Mouse (Mus musculus) megakaryocyte, adult 5-6 weeks (primary cell): ENCODE measurements around the gene Gls. TPM values are rescaled to one million over a fixed set of nuclear protein-coding genes. Genes with fewer than 3 reads are reported as not detected.

Source experiments
- ATAC-seq: 2 replicates; pipeline ENCODE4 v1.8.0; 2016; ENCODE audit warnings: mild to moderate bottlenecking, inconsistent platforms; ENCODE audit not compliant: poor library complexity, severe bottlenecking
- total RNA-seq, 2 experiments: library from RNA; stranded (forward) in 1 of 2; stranded (reverse) in 1 of 2; fragments of 153-499, 151-499 nt in 1 of 2; fragments of 221-1000, 200-1000 nt in 1 of 2; gene quantifications; 2 replicates each; pipeline versions ENCODE4 v1.2.3 to v1.2.4; 2015 to 2017

Gene Gls
- total RNA-seq, 2 experiments from 2014 or later, result 133 to 170 TPM

- ATAC-seq, result no peak
Measured at GRCm38 (mm10) chr1:52131787-52132377, 101.2 kb downstream of the Gls start.

DNA sequence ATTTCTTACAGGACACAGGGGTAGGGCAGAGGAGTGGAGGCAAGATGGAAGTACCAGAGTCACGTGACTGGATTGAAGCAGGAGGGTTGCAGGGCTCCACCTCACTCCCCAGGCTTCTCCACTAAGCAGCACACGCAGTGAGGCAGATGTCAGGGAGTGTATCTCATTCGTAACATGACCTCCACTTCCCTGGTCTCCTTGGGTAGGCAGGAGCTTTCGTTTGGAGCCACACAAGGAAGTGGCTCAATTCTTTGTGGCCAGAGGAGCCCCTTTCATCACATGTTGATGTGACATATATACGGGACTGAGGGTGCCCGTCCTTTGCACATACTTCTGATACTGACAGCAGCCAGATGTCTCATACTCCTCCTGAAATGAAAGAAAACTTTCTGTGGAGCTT, 103.2 kb downstream of the Gls start:
- peak; percentile 91 for ATAC-seq

GRCm38 (mm10) chr1:52127350-52127749, 105.7 kb downstream of the Gls start:
- ATAC-seq, result no peak

GRCm38 (mm10) chr1:52124818-52125217, 108.2 kb downstream of the Gls start:
- ATAC-seq, result peak; percentile 71

GRCm38 (mm10) chr1:52121052-52121451, 112.0 kb downstream of the Gls start:
- no peak for ATAC-seq

GRCm38 (mm10) chr1:52120191-52120590, 112.8 kb downstream of the Gls start:
- ATAC-seq, result no peak

DNA sequence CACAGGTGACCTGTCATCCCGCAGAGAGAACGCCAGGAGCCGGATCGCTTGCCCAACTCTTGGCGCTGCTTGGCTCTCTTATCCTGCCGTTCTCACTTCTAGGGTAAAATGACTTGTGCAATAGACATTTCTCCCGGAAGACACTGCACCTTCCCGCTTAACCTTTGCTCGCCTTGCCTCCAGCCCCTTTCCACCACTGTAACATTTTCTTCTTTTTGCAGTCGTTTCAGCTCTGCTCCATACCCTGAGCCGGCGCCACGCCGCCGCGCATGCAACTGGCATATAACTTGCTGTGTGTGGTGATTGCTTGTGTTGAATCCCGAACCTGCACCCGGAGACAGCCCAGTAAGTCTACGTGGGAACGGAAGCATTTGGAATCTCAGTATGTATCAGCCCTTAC, 113.3 kb downstream of the Gls start:
- peak; percentile 36; the same call in 1 of the 2 replicates for ATAC-seq

DNA sequence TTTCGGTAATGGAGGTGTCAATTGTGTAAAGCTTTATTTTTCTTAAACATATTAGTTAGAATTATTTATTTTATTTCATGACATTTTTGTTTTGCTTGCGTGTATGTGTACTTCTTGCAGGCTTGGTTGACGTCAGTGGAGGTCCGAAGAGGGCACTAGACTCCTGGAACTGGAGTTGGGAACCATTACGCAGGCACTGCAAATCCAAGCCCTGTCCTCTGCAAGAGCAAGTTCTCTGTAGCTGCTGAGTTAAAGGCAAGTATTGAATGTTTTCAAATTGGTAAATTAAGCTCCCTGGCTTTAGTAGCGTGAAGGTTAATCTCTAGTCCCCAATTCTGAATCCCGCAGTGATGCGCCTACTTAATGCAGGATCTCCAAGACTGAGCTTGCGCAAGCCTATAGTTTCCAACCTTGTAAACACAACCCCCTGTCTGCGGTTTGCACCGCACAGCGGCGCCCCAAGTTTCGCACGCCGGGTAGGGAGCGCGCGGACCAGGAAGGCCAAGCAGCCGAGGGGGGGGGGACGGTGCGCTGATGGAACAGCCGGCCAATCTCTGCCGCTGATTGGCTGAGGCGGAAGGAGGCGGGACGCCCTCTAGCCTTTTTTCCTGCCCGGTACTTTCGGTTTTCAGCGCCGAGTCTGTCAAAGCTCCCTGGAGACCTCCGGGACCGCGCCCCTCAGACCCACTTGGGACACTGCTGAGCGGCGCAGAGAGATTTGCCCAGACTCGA, 114.0 kb downstream of the Gls start, which contains the start of gene Stat1:
Gene Stat1 (plus strand): TSS at position 581 of the 732 bp plus-strand sequence.
- ATAC-seq, result peak; percentile 98

GRCm38 (mm10) chr1:52117777-52118176, 115.3 kb downstream of the Gls start:
- no peak for ATAC-seq

DNA sequence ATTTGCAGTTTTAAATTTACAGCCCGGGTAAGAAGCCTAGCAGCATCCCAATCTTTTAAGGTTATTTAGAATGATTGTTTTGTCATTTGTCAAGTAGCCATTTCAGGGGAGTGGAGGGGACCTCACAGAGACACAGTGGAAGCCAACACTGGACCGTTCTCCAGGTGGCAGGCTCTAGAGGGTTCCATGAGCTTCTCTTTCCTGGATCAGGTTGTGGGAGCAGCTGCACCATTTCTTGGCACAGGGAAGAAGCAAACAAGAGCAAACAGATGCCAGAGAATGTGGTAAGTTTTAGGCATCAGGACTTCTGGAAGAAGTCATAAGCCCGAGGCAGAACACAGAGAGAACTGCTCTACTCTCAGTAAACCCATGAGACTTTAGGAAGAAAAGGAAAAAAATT, 116.6 kb downstream of the Gls start:
- no peak for ATAC-seq

GRCm38 (mm10) chr1:52113666-52114069, 119.4 kb downstream of the Gls start:
- ATAC-seq, result peak; percentile 100

Other genes starting within 250 kb of the Gls start
- gene Stat4, start 246.1 kb downstream of the Gls start, total RNA-seq (2015), result 19.3 and 28.2 TPM in 2 replicates
- 13.2 and 21.6 TPM in 2 replicates for gene Stat4, start 246.1 kb downstream of the Gls start, total RNA-seq (2017)
- 137 and 153 TPM in 2 replicates for gene Stat1, start 113.8 kb downstream of the Gls start, total RNA-seq (2015)
- 137 and 148 TPM in 2 replicates for gene Stat1, start 113.8 kb downstream of the Gls start, total RNA-seq (2017)